Mouse (Mus musculus): ENCODE measurements around the gene Kctd13.
"Not testable (repeated sequence)": the region's sequence is repeated elsewhere in the genome, so short reads cannot be mapped to it uniquely, and the experiment has no call there.

DNA sequence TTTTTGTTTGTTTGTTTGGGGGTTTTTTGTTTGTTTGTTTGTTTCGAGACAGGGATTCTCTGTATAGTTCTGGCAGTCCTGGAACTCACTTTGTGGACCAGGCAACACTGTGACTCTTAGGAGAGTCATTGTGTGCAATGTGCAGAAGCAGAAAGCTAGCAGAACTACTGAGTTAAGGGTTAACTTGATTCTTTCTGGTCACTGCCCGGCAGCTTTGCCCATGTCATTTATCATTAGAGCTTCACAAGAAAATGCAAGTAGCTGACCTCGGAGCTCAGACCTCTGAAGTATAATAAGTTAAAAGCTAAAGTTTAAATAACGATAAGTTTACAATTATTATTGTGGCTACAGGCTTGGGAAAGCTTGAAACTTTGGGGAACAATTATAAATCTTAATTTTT, 10.3 kb upstream of the Kctd13 start:
- not testable (repeated sequence) for TF ChIP-seq CTCF, POLR2A (IDR thresholded peaks at IDR 0.05; ENCODE audit: insufficient read depth, low read depth, low read length)
